Mouse (Mus musculus) kidney, adult 11 months (tissue): ENCODE data around the gene Rasl12.

Source experiments
- DNase-seq: peaks from one replicate; pipeline ENCODE4 v3.0.0; 2022

The Rasl12 gene

GRCm38 (mm10) chr9:65393606-65394005 lies 4.7 kb upstream of the Rasl12 start:
- no peak for DNase-seq

GRCm38 (mm10) chr9:65394360-65394759 lies 3.9 kb upstream of the Rasl12 start:
- DNase-seq: no peak

GRCm38 (mm10) chr9:65399934-65400333 lies 1.6 kb downstream of the Rasl12 start:
- DNase-seq: no peak

GRCm38 (mm10) chr9:65404331-65405183 lies 6.3 kb downstream of the Rasl12 start:
- DNase-seq: peak; percentile 73

- DNase-seq: no peak
Measured at GRCm38 (mm10) chr9:65405184-65405449, 6.8 kb downstream of the Rasl12 start.

DNA sequence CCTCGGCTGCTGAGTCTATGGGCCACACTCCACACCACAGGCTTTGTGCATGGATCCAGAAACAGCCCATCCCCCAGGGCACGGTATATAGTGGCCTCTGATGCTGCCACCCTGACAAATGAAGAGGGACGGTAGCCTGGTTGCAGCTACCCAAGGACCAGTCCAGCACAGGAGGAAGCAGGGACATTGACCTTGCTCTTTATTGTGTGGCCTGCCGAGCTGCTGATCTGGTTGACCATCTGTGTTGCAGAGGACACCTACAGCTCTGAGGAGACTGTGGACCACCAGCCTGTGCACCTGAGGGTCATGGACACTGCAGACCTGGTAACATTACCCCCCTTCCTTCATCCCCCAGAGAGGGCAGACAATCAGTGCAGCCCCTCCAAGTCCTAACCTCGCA lies 9.0 kb downstream of the Rasl12 start:
- DNase-seq: no peak

- DNase-seq: peak; percentile 69
Measured at GRCm38 (mm10) chr9:65407861-65408260, 9.6 kb downstream of the Rasl12 start.

DNA sequence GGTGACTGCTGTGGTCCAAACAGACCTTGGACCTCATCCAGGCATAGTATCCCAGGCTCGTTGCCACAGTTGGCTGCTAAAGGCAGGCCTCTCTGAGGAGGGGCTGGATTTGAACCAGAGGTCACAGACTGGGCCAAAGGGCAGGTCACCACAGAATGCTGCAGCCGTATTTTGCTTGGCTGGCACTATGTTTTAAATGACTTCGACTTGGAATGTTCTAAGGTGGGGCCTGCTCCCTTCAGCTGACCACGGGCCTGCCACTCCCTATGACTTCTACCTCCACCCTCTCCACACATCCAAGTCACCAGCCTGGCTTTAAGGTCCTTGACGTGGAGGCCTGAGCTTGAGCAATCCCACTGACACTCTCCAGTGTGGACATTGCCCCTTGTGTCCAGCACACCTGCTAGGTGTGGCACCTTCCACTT lies 10.6 kb downstream of the Rasl12 start:
- peak; percentile 92 for DNase-seq

DNA sequence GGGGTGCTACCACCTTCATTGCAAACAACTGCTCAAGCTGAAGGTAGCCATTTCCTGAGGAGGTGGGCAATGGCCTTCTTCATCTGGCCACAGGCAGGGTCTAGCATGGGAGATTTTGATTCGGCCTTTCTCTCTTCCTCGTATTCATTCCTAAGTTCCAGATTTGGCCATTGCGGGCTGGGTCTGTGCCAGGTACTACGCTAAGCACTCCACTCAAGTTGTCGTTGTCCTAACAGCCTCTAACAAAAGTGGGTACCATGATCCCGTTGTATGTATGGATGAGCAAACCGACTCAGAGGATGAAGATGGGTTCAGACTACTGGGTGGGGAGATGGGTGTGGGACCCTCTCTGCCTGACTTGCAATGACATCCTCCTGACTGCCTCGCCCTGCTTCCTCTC lies 12.1 kb downstream of the Rasl12 start:
- DNase-seq: no peak

DNA sequence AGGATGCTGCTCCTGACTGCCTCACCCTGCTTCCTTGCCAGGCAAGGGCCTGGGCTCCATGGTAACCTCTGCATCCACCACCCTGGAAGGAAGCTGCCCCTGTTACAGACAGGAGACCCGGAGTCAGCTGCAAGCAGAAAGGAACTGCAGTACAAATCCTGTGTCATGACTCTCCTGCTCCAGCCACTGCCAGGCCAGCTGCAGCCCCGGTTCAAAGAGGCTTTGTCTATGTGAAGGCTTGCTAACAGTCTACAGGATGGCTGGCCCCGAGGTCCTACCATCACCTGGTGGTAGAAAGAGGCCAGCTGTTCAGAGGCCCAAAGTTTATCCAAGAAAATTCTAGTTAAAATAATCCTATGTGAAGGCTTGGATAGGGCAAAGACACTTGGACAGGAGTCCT lies 13.0 kb downstream of the Rasl12 start:
- no peak for DNase-seq

DNA sequence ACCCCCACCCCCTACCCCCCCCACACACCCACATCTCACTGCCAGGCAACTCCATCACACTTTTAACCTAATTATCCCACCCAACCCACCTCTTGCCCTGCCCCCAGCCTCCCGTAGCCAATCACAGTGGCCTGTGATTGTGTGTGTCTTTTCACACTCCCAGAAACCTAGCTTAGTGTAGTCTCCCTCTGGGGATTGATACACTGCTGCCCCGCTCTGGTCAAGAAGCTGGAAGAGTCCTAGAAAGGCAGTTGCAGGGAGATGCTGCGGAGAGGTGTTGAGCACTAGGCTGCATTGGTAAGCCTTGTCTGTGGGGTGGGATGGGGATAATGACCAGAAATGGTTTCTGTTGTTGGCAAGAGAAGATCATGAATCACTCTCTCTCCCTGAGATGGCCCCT lies 19.4 kb downstream of the Rasl12 start:
- DNase-seq: no peak

GRCm38 (mm10) chr9:65419633-65420032 lies 21.3 kb downstream of the Rasl12 start:
- DNase-seq: no peak

- peak; percentile 84 for DNase-seq
Measured at GRCm38 (mm10) chr9:65422760-65423501, 24.6 kb downstream of the Rasl12 start, which contains the start of gene Slc51b. Slc51b (minus strand) TSS chr9:65422955.

DNA sequence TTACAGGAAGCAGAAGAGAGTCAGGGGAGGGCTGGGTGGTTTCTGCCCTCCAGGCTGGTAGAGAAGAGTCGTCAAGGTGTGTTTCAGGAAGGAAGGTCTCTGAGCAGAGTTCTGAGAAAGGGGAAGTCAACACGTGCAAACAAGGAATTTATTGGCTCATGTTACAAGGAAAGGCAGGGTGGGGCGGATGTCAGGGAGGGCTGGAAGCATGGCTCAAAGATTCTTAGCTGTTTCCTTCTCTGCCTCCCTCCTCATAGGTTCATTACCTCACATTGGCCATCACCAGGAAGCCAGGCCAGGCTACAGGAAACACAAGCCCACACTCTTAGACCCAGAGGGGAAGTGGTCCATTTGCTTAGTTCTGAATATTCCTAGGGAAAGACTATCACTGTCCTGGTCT lies 26.1 kb downstream of the Rasl12 start:
- DNase-seq: no peak

GRCm38 (mm10) chr9:65427511-65427910 lies 29.2 kb downstream of the Rasl12 start:
- DNase-seq: peak; percentile 53

DNA sequence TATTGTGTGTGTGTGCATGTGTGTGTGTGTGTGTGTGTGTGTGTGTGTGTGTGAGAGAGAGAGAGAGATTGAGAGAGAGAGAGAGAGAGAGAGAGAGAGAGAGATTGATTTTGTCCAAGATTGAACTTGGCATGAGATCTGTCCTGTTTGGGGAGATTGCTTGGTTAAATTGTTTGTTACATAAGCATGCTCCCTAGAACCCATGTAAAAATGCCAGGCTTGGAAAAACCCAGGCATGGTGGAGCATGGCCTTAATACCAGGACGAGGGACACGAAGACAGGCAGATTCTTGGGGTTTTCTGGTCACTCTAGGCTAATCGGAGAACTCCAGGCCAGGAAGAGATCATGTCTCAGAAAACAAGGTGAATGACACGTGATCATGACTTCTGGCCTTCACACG lies 29.7 kb downstream of the Rasl12 start:
- DNase-seq: no peak

GRCm38 (mm10) chr9:65430401-65430800 lies 32.1 kb downstream of the Rasl12 start:
- DNase-seq: no peak

DNA sequence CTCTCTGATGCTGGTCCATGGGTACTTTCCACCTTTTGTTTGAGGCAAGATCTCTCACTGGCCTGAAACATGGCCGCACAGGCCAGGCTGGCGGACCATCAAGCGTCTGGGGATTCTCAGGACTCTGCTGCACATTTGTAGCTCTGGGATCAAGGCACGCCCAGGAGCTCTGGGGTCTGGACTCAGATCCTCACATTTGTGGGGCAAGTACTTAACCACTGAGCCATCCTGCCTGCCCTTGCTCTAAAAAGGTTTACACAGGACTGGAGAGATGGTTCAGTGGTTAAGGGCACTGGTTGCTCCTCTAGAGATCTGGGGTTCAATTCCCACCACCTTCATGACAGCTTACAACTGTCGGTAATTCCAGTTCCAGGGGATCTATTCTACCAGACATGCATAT lies 32.6 kb downstream of the Rasl12 start:
- DNase-seq: no peak

- peak; percentile 78 for DNase-seq
Measured at GRCm38 (mm10) chr9:65432236-65432635, 33.9 kb downstream of the Rasl12 start.

- peak; percentile 40 for DNase-seq
Measured at GRCm38 (mm10) chr9:65434140-65434539, 35.8 kb downstream of the Rasl12 start.

DNA sequence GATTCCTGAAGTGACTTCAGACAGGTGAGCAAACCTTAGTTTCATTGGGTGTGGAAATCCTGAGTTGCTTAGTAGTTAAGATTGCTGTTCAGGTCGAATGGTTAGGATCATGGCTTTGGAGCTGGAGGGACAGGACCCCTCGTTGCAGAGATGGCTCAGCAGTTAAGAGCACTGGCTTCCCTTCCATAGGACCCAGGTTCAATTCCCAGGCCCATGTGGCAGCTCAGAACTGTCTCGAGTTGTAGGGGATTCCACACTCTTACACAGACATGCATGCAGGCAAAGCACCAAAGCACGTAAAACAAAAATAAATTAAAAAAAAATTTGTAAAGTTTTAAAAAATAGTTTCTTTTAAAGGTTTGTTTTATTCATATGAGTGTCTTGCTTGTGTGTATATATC lies 36.9 kb downstream of the Rasl12 start:
- no peak for DNase-seq

- DNase-seq: peak; percentile 90
Measured at GRCm38 (mm10) chr9:65435671-65436301, 37.5 kb downstream of the Rasl12 start, which contains the start of gene Mtfmt. Mtfmt (plus strand) TSS chr9:65435782.

GRCm38 (mm10) chr9:65444692-65445091 lies 46.4 kb downstream of the Rasl12 start:
- no peak for DNase-seq

DNA sequence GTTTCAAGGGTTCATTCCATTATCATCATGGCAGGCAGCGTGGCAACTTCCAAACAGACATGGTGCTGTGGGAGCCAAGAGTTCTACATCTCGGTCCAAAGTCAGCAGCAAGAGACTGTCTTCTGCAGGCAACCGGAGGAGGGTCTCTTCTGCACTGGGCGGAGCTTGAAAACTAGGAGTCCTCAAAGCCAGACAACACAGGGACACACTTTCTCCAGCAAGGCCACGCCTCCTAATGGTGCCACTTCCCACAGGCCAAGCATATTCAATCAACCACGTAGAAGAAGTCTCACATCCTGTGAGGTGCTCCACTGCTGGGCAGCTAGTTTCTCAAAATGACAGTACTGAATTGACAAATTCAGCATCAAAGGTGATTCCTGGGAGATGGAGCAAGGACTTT lies 49.6 kb downstream of the Rasl12 start:
- DNase-seq: no peak
